Mouse (Mus musculus): ENCODE data around the gene Tbc1d8.

DNA sequence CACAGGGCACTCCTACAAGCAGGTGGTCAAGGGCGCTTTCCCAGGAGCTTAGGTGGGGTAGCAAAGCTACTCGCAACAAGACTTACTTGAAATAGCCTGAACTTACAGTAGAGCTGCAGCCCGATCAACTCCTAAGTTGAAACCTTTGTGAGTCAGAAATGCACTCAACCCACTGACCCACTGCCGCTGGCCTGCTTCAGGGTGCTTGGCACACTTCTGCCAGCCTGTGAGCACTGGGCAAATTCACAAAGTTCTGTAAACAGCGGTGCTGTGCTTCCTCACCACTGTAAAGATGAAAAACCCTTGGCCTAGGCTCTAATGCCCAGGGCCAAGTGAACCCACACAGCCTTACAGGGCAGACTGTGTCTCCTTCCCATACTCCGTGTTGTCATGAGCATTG, 57.6 kb downstream of the Tbc1d8 start:
- no peak for TF ChIP-seq CTCF (IDR thresholded peaks at IDR 0.05; ENCODE audit: control insufficient read depth, insufficient read depth, low read length)
- no peak for TF ChIP-seq POLR2A (IDR thresholded peaks at IDR 0.05; ENCODE audit: borderline replicate concordance, control insufficient read depth, low read depth, low read length)
